Mouse (Mus musculus): ENCODE data around the gene Pnpla7.
A peak's percentile ranks its signal among the peaks of the same experiment; 100 is the strongest.

The Pnpla7 gene

DNA sequence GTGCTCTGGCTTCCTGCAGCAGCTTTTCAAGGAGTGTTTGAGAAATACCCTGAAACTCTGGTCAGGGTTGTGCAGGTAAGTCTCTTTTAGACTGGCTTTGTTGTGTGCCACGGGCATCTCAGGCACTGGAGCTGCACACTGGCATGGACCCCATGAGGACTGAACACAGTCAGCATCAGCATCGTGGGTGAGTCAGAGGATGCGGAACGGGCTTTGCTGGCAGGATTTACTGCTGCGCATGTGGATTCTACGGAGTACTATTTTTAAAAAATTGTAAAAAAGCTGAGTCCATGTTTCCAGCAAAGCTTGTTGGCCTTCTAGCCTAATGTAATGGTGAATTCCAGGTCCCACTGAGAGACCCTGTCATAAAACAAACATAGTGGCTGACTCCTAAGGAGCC lies 19.5 kb downstream of the Pnpla7 start:
- no peak for DNase-seq

DNA sequence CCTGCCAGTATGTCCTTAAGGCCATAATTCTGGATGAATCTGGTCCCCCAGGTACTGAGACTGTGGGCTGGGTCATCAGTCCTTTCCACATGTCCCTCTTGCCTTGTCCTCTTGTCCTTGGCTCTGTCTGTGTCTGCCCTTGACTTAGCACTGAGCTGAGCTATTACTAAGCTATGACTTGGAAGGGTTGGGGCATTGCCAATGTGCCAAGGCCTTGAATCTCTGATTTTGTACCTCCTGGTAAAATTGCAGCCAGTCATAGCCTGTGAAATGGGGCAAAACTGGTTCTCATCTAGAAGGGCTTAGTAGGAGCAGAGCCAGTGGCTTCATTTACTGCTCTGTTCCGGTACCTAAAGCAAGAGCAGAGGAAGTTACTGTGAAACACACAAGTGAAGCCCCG lies 20.6 kb downstream of the Pnpla7 start:
- no peak for DNase-seq

DNA sequence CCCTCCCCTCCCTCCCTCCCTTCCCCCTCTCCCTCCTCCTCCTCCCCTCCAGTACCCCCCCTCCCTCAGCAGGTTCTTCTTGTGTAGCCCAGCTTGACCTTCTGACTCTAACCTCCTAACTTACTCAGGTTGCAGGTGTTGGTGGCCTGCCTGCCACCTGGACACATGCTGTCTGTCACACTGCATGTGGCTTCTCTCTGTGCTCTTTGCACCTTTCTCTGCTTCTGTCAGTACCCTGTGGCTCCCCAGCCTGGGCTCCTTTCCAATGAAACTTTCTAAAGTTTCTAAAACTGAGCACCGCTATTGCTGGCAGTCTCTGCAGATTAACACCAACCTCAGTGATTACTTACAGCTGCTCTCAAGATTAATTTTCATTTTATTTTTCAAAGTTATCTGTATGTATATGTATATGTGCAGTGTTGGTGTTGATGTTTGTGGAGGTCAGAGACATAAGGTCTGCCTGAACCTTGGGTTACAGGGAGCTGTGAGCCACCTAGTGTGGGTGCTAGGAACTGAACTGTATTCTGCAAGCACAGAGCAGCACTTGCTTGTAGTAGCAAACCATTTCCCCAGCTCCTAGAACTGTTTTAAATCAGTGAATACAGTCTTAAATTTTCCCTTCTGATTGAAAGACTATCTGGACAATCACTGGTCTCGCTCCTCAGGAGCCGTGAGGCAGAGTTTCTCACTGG lies 24.9 kb downstream of the Pnpla7 start:
- DNase-seq, result peak; percentile 59 to 66

DNA sequence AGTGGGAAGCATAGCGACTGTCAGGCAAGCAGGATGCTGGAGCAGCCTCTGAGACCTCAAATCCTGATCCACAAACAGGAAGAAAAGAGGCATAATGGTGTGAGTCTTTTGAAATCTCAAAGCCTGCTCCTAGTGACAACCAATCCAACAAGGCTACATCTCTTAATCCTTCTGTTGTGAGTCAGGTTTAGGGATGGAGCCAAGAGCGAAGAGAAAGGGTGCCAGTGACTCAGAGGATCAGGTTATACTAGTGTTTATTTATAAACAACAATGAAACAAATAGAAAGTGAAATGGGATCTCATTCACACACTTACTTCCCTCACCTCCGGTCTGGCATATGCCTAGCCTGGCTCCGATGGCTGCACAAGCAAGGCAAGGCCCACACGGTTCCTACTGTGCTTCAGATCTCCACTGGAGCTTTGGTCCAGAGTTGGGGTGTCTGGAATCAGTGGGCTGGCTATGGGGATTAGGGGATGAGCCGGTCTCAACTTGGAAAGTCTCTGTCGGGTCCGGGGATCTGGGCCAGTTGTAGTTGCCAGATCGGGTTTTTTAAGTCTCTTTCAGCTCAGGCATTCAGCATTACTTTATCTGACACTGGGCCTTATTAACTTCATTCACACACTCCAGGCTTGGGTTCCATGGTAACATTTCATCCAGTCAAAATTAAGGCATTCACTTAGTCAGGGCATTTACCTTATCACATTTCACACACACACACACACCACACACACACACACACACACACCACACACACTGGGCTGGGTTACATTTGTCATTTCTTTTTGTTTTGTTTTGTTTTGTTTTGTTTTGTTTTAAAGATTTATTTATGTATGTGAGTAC lies 28.3 kb downstream of the Pnpla7 start:
- no peak for DNase-seq

DNA sequence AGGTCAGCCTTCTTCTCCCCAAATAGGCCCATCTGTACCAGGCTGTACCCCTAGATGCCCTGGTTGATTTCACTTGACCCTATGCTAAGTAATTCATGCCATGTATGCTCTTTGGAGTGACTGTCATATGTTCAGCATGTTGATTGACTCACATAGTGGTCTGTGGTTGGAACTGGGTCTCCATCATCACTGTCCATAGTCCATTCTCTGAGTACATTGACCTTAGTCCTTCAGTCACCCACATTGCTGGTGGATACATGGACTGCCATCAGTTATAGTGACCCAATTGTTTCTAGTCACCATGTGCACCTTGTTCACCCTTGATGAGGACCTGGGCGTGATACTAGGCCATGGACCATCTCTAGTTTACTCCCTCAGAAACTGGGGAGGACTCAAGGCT lies 30.9 kb downstream of the Pnpla7 start:
- DNase-seq, result no peak

DNA sequence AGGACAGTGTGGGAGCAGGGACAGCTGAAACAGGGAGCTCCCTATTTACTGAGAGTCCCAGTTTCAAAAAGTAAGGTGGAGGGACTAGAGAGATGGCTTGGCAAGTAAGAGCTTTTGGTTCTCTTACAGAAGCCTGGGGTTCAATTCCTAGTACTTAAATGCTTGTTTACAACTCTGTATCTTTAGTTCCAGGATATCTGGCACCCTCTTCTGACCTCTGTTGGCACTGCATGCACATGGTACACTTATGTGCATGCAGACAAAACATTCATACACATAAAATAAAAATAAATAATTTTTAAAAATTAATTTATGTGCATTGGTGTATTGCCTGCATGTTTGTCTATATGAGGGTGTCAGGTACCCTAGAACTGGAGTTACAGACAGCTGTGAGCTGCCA lies 32.4 kb downstream of the Pnpla7 start:
- peak in 1 of 2 experiments; percentile 15 for DNase-seq

DNA sequence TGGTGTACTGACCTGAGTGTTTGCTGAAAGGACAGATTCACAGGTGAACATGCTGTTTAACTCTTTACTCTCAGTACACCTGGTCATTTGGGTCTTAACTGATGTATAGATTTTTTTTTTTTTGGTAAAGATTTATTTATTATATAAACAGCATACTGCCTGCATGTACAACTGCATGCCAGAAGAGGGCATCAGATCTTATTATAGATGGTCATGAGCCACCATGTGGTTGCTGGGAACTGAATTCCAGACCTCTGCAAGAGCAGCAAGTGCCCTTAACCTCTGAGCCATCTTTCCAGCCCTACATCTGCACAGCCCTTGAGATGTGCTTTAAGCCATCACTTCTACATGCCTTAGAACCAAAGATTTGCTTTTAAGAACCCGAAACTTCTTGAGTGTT lies 46.8 kb downstream of the Pnpla7 start:
- no peak for DNase-seq

DNA sequence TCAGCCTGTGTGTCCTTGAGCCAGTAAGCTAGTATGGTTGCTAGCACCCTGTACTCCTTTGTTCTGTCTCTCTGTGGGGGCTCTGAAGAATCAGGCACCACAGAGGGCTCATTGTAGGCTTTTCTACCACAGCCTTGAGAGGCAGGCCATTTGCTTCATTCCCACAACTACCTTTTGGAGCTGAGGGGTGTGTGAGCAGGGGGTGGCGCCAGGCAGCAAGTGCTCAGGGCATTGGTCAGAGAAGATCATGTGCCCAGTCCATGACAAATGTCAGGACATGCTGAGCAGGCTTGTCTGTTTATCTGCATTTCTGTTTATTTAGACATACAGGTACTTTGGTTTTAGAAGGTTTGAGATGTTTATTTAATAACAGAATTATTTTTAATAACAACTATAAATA lies 49.3 kb downstream of the Pnpla7 start:
- no peak for DNase-seq

DNA sequence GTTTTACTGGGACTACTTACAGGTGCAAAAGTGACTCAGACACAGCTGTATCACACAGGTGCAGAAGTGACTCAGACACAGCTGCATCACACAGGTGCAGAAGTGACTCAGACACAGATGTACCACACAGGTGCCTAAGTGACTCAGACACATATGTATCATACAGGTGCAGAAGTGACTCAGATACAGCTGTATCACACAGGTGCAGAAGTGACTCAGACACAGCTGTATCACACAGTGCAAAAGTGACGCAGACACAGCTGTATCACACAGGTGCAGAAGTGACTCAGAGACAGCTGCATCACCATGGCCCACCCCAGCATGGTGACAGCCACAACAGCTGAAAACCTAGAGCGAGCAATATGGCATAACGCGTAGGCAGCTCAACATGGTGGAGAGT lies 59.2 kb downstream of the Pnpla7 start:
- no peak for DNase-seq

DNA sequence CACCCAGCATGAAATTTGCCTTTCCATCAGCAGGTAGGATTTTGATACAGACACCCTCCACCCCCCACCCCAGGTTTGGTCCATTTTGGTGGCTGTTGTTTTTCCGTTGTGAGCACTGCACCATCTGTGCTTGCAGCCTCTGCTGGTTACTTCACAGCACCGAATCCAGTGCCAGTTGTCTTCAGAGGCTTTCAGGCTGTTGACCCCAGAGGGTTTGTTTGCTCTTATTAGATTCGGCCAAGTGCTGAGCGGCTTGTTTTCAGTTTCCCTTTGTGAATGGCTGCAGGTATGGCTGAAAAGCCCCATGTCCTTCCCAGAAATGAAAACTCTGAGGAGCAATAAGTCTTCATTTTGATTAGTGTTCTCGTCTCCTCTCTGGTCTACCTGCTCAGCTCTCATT lies 64.3 kb downstream of the Pnpla7 start:
- DNase-seq, result no peak

DNA sequence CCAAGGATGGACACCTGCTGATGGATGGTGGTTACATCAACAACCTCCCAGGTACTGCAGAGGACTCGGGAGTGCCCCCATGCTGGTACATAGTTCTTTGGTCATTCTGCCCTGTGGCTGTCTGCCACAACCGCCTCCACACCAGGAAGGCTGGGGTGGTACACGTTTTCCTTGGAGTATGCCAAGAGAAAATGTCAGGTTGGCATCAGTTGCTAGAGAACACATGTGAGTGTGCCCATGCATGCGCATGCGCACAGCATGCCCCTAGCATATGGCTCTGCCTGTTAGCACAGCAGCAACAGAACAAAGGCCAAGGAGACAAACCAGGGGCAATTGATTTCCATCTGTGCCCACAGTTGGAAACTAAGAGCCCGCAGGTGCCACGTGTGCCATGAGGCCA lies 75.1 kb downstream of the Pnpla7 start:
- DNase-seq, result no peak

DNA sequence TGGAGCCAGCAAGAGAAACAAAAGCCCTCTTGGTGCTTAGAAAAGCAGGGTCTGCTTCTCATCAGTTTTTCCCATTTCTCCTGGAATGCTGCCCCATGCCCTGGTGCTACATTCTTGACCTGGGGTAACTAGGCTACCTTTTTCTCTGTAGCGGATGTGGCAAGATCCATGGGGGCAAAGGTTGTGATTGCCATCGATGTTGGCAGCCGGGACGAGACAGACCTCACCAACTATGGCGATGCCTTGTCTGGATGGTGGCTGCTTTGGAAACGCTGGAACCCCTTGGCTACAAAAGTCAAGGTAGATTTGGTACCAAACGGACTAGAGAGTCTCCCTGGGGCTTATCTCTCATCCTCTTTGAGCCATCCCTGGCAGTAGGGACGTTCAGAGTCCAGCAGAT lies 75.6 kb downstream of the Pnpla7 start:
- DNase-seq, result no peak

DNA sequence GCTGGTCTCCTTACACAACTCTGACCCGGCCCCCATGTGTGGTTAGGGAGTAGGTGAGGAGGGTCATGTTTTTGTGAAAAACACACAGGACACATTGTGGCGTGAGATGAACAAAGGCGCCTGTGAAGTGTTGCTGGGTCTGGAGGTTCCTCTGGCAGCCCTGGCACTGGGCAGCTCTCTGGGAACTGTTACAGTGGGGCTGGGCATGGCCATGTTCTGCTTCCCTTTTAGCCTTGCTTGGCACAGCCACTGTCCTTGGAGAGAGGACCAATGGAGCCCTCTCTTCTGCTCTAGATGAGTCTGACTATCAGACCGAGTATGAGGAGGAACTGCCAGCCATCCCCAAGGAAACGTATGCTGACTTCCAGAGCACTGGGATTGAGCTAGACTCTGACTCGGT lies 77.3 kb downstream of the Pnpla7 start:
- no peak for DNase-seq

DNA sequence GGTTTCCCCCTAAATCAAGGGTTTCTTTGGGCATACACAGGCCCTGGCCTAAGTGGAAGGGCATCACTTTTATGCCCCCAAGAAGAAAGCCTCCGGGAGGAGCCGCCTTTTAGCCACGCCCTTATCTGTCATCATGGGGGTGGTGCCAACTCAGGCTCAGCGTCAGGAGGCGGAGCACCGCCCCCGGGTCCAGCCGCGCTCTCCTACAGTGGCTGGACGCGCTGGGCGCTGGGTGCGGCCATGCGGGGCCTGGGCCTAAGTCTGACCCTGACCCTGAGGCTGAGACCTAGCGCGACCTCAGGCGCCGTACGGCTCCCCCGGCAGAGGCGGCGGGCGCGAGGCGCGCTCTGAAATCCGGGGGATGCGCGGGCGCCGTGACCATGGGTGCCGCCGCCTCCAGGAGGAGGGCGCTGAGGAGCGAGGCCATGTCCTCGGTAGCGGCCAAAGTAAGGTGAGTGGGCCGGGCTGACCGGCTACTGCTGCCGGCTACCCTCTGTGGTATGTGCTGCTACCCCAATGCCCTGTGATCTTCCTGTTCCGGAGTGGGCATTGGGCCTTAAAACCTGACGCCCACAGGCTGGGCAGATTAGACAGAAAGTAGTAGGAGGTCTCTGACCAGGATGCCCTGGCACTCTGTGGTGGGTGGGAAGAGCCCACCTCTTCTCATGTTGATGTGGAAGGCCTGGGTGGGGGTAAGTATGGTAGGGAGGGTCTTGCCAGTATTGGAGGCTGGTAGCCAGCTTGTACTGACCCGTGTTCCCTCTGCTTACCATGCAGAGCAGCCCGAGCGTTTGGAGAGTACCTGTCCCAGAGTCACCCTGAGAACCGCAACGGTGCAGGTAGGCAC lies 78.6 kb downstream of the Pnpla7 start, which contains the start of gene Nsmf:
Gene Nsmf (plus strand): TSS at position 135 of the 847 bp plus-strand sequence.
- DNase-seq, result peak; percentile 93 to 94

DNA sequence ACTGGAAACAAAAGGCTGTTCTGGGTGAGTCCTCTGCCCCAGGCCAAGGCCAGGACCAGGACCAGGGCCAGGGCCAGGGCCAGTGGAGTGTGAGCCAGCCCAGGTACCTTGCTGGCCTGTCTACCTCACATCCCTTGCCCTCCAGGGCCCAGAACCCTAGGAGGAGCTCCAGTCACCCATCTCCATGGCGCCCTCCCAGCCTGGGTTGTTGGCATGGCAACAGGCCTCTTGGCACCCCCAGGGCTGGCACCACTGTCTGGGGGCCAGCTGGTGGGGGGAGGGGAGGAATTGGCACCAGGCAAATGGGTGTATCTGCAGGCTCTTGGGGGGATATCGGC lies 79.2 kb downstream of the Pnpla7 start:
- DNase-seq, result peak; percentile 32 to 46

DNA sequence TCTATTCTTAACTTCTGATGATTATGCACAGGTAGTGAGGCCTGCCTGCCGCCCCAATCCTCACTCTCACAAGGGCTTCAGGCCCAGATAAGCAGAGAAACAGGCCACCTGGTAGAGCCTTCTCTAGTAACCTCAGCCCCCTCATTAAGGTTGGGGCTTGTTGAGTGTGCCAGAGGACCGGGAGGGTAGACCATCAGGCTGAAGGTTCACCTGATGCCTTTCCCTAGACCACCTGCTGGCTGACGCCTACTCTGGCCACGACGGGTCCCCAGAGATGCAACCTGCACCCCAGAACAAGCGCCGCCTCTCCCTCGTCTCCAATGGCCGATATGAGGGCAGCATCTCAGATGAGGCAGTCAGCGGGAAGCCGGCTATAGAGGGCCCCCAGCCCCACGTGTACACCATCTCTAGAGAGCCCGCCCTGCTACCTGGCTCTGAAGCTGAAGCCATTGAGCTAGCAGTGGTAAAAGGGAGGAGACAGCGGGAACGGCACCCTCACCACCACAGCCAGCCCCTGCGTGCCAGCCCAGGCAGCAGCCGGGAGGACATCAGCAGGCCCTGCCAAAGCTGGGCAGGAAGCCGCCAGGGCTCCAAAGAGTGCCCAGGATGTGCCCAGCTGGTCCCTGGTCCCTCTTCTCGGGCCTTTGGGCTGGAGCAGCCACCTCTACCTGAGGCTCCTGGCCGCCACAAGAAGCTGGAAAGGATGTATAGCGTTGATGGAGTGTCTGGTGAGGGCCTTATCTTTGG lies 79.7 kb downstream of the Pnpla7 start:
- DNase-seq, result no peak

DNA sequence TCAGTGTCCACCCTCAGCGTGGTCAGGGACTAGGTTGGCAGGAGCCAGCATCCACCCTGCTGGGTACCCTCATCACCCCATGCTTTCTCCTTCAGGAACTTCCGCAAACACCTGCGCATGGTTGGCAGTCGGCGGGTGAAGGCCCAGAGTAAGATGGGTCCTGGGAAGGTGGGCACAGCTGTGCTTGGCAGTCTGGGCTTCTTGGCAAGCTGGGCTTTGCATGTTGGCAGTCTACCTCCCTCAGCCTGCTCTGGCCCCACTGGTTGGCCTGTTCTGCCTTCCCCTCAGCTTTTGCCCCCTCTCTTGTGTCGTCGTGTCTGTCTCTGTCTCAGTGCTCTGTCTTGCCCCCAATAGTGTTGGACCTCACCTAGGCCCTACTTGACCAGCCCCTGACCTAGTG lies 83.1 kb downstream of the Pnpla7 start:
- no peak for DNase-seq

DNA sequence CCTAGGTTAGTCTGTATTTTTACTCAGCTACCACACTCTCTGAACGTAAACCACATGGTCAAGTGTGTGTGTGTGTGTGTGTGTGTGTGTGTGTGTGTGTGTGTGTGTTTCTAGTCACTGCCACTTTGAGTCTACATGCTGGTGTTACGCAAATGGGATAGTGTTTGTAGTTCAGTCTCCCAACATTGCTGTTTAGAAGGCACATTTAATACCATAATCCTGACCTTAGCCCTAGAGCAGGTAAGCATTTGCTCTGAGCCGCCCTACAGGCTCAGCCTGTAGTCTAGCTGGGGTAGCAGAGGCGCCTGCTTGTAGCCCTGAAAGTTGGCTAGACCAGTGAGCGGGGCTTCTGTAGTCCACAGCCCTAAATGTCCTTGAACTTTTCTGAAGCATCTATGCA lies 87.7 kb downstream of the Pnpla7 start:
- no peak for DNase-seq

DNA sequence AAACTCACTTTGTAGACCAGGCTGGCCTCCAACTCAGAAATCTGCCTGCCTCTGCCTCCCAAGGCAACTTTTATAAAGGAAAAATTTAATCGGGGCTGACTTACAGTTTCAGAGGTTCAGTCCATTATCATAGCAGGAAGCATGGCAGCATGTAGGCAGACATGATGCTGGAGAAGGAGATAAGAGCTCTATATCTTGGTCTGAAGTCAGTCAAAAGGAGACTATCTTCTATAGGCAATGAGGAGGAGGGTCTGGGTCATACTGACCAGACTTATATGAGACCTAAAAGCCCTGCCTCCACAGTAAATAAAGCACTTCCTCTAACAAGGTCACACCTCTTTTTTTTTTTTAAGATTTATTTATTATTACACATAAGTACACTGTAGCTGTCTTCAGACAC lies 88.5 kb downstream of the Pnpla7 start:
- DNase-seq, result no peak

DNA sequence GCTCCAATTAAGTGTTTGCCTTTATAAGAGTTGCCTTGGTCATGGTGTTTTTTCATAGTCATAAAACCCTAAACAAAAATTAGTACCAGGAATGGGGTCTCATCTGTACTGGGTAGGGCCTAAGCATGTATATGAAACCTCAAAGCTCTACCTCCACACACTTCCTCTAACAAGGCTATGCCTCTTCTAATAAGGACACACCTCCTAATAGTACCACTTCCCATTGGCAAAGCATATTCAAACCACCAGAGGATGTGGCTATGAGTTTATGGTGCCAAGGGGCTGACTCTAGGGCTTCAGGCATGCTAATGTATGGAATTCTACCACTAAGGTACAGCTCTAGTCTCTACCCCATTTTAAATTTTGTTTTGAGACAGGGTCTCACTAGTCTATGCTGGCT lies 89.7 kb downstream of the Pnpla7 start:
- no peak for DNase-seq

DNA sequence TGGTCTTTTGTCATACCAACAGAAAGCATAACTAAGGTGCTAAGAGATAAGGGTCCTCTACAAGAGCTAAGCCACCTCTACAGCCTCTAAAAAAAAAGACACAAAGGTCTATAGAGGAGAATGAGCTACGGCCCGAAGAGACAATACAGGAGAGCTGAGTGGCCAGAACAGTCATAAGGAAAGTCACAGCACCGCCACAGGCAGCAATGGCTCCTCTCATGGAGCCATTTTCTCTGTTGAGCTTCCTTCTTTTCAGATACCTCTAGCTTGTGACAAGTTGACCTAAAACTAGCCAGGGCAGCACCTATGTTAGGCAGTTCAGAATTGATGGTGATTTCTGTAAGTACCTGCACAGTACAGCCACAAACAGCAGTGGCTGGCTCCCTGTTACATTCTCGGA lies 90.7 kb downstream of the Pnpla7 start:
- no peak for DNase-seq

DNA sequence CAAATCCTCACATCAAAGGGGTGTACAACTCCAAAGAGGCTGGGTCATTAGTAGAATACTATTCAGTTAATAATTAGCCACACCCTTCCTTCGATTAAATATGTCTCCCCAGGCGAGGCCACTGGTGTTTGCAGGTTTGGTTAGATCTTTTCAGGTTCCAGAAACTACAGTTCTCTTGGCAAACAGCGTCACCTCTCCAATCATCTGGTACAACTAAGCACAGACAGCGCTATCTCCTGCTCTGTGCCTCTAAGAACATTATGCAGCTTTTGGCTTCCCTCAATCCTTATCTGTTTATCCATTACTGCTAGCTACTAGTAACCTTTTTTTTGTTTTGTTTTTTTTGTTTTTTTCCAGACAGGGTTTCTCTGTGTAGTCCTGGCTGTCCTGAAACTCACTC lies 93.7 kb downstream of the Pnpla7 start:
- DNase-seq, result no peak

DNA sequence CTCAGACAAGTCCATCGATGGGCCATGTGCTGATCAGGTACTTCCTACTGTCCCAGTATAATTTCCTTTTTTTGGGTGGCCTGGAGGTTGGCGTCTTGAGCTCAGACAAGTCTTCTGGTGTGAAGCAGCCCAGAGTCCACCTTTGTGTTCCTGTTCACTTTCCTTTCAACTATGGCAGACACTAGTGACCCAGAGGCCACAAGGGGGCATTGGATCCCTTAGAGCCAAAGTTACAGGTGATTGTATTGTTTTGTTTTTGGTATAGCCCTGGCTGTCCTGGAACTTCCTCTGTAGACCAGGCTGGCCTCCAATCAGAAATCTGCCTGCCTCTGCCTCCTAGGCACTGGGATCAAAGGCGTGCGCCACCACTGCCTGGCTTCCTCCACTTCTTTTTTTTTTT lies 96.6 kb downstream of the Pnpla7 start:
- peak in 1 of 2 experiments; percentile 23 for DNase-seq
